Mouse (Mus musculus): ENCODE results near the gene Tex13c1.

Tex13c1 gene

DNA sequence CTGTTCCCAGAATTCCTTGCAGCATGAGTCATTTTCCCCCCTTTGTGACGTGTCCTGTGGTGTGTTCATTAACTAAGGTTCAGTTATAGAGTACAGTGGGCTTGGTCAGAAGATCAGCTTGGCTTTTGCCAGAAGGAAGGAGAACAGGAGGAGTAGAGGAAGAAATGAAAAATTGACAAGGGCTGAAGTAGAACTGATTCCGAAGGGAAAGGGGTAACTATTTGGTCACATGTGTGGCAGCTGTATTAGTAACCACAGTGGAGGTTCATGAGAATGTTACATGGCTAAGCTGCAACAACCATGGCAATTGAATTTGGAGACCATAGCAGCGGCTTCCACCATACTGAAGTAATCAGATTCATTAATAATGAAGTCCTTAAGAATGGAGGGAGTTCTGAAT is at the start of gene Tex13c1:
Tex13c1 (plus strand) TSS at position 301 of the 400 bp plus-strand sequence.
- DNase-seq (ENCODE audit: low read depth, low spot score): no peak
